Mouse (Mus musculus): Measurements from ENCODE around the gene Ftsj3. TPM values are rescaled to one million over a fixed set of nuclear protein-coding genes. Genes with fewer than 3 reads are reported as not detected.

Gene Ftsj3
- 10 to 100 TPM; 67.1 to 82.1 TPM for polyA plus RNA-seq (2017; shearing (Covaris generic))

DNA sequence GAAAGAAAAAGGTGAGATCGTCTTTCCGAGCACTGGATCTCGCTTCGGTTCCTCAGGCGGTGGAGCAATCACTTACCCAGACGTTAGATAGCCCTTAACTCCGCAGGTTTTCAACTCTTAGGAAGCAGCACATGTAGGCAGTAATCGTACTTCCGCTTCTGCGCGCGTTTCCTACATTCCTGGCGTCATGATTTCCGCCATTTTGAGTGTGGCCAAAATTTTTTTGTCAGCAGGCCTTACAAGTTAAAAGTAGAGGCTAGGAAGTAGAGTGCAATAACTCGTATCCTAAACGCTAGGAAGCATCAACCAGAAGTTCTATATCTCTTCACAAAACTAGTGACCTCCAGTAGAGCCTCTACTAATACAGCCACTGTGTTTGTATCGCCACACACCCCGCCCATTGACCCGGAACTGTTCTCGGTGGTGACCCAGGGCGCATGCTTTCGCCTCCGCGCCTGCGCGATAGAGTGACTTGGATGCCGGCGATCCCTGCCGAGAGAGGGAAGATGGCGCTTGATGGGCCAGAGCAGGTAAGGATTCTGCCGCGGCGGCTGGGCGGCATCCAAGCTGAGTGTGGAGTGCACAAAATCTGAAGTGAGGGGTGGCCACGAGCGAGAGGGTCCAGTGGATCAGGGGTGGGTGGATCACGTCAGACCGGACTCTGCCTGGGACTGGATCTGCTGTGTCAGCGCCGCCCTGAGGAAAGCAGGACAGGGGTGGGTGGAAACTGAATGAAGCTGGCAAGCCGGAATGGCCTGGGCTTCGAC, at the start of gene Ftsj3, which contains the start of gene Psmc5:
TSS of gene Ftsj3 (minus strand) at position 395 of the 767 bp plus-strand sequence.
TSS of gene Psmc5 (plus strand) at position 470 of the 767 bp plus-strand sequence.

DNA sequence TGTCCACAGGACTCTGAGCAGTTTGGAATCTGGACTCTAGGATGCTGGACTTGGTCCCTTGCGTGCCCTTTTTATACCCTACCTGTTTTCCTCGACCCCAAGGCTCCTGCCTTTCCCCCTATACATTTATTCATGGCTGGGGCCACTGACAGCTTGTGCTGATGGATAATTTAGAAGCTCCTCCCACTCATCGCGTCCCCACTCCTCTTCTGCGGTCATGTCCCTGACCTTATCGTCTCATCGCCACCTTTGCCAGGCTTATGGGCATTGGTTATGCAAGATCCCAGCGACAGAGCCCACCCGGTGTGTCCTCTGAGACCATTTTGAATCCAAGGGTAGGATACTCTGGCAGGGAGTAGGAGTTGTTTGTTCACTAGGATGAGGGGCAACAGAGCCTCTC, 45.9 kb upstream of the Ftsj3 start, which contains the start of gene Gh:
TSS of gene Gh (minus strand) at position 101 of the 400 bp plus-strand sequence.

GRCm38 (mm10) chr11:106276454-106276853, 20.6 kb upstream of the Ftsj3 start, which contains the start of gene Tcam1:
Gene Tcam1 (plus strand): TSS chr11:106276672.

DNA sequence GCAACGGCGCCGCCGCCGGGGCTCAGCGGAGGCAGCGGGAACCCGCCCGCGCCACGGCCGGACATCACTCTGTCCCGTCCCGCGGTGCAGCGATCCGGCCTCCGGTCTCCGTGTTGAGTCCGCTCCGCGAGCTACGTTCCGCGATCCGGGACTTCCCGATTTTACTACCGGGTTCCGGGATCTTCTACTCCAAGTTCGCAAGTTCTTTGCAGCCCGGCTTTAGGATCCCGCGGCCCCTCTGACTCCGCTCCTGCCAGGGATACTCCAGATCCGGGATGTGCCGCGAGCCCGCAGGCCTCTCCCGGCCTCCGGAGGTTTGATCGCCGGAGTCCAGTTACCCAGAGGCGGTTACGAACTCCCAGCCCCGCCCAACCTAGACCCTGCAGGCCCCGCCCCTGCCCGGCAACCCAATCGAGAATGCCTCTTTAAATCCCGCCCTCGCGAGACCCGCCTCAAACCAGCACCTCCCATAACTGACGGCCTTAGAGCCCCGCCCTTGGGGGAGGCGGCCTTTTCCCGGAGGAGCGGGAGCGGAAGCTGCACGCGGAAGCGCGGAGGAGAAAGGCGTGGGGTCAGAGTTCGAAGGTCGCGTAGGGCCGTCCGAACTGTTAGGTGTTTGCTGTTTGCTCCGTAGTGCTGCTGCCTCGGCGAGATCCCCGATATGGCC, 16.9 kb upstream of the Ftsj3 start, which contains the start of gene Smarcd2:
TSS of gene Smarcd2 (minus strand) at position 329 of the 667 bp plus-strand sequence.

GRCm38 (mm10) chr11:106216730-106217490, 39.0 kb downstream of the Ftsj3 start, which contains the start of gene Ddx42:
Gene Ddx42 (plus strand): TSS chr11:106216926.

GRCm38 (mm10) chr11:106215927-106216729, 39.8 kb downstream of the Ftsj3 start, which contains the start of gene Ccdc47:
Gene Ccdc47 (minus strand): TSS chr11:106216344.

GRCm38 (mm10) chr11:106202123-106202465, 53.8 kb downstream of the Ftsj3 start, which contains the start of gene Strada:
Gene Strada (minus strand): TSS chr11:106202168.

Other genes with a start within 250 kb of the Ftsj3 start
- under 1 TPM; 0.11 to 0.38 TPM for gene Kcnh6, start 248.0 kb downstream of the Ftsj3 start, polyA plus RNA-seq (2017; shearing (Covaris generic))
- gene Dcaf7, start 219.2 kb downstream of the Ftsj3 start, polyA plus RNA-seq (2017; shearing (Covaris generic)): 100 to 1,000 TPM in 1 of 2 experiments, 10 to 100 TPM in 1; 81.3 to 108 TPM
- gene Taco1, start 190.0 kb downstream of the Ftsj3 start, polyA plus RNA-seq (2017; shearing (Covaris generic)): 10 to 100 TPM; 14.6 to 23.5 TPM
- gene Map3k3, start 171.5 kb downstream of the Ftsj3 start, polyA plus RNA-seq (2017; shearing (Covaris generic)): 100 to 1,000 TPM in 1 of 2 experiments, 10 to 100 TPM in 1; 88.9 to 117 TPM
- gene Gm10840, start 95.2 kb downstream of the Ftsj3 start, polyA plus RNA-seq (2017; shearing (Covaris generic)): 1 to 10 TPM; 1.2 to 4.5 TPM
- gene Limd2, start 95.2 kb downstream of the Ftsj3 start, polyA plus RNA-seq (2017; shearing (Covaris generic)): 1,000 to 10,000 TPM; 1,428 to 1,622 TPM
- gene Strada, start 53.9 kb downstream of the Ftsj3 start, polyA plus RNA-seq (2017; shearing (Covaris generic)): 10 to 100 TPM; 35.2 to 44.5 TPM
- 100 to 1,000 TPM; 109 to 115 TPM for gene Ccdc47, start 39.7 kb downstream of the Ftsj3 start, polyA plus RNA-seq (2017; shearing (Covaris generic))
- gene Ddx42, start 39.2 kb downstream of the Ftsj3 start, polyA plus RNA-seq (2017; shearing (Covaris generic)): 100 to 1,000 TPM in 1 of 2 experiments, 10 to 100 TPM in 1; 94.5 to 104 TPM
- 100 to 1,000 TPM; 177 to 179 TPM for gene Psmc5, start 75 bp upstream of the Ftsj3 start, polyA plus RNA-seq (2017; shearing (Covaris generic))
- 100 to 1,000 TPM; 151 to 190 TPM for gene Smarcd2, start 16.9 kb upstream of the Ftsj3 start, polyA plus RNA-seq (2017; shearing (Covaris generic))
- gene Tcam1, start 20.6 kb upstream of the Ftsj3 start, polyA plus RNA-seq (2017; shearing (Covaris generic)): under 1 TPM; 0.07 to 0.45 TPM
- under 1 TPM in 1 of 2 experiments, not detected in 1; 0.55 TPM for gene Gh, start 45.8 kb upstream of the Ftsj3 start, polyA plus RNA-seq (2017; shearing (Covaris generic))
- 10 to 100 TPM; 34.7 to 52.4 TPM for gene Cd79b, start 58.7 kb upstream of the Ftsj3 start, polyA plus RNA-seq (2017; shearing (Covaris generic))
- gene Scn4a, start 97.2 kb upstream of the Ftsj3 start, polyA plus RNA-seq (2017; shearing (Covaris generic)): under 1 TPM; 0.02 to 0.29 TPM
- under 1 TPM in 1 of 2 experiments, not detected in 1; 0.55 TPM for gene Prr29, start 109.4 kb upstream of the Ftsj3 start, polyA plus RNA-seq (2017; shearing (Covaris generic))
- gene Icam2, start 132.0 kb upstream of the Ftsj3 start, polyA plus RNA-seq (2017; shearing (Covaris generic)): 100 to 1,000 TPM in 1 of 2 experiments, 10 to 100 TPM in 1; 89.2 to 139 TPM
- 1 to 10 TPM; 4.0 to 6.1 TPM for gene Ern1, start 231.8 kb upstream of the Ftsj3 start, polyA plus RNA-seq (2017; shearing (Covaris generic))